Mouse (Mus musculus): ENCODE data around the gene Jun. TPM values are rescaled to one million over a fixed set of nuclear protein-coding genes. Genes with fewer than 3 reads are reported as not detected.

The Jun gene
- total and polyA plus RNA-seq, 3 experiments: not detected

- no peak overlapping the region for H3K27ac ChIP-seq (ENCODE audit: control insufficient read depth, low read depth, low read length)
- no peak overlapping the region for H3K4me3 ChIP-seq (ENCODE audit: control insufficient read depth in 1 of 2, insufficient read depth in 1 of 2, low read depth in 2 of 2, low read length in 2 of 2)
- no peaks in the 10 kb centered on the region for H3K36me3 ChIP-seq (ENCODE audit: control insufficient read depth in 1 of 2, insufficient read depth in 2 of 2, low read length in 2 of 2)
- H3K9me3 ChIP-seq (replicated peaks; ENCODE audit: insufficient read depth, low read length): no peaks in the 10 kb centered on the region
- H3K79me2 ChIP-seq (ENCODE audit: control insufficient read depth, insufficient read depth, low read length, poor library complexity): no peaks in the 10 kb centered on the region
- TF ChIP-seq MXI1 (IDR thresholded peaks at IDR 0.05; ENCODE audit: low read depth, low read length): no peak
- TF ChIP-seq BHLHE40 (IDR thresholded peaks at IDR 0.05; ENCODE audit: borderline replicate concordance, low read depth, low read length): no peak
- no peak for TF ChIP-seq GATA1 (IDR thresholded peaks at IDR 0.05; ENCODE audit: low read depth, low read length)
- no peak for TF ChIP-seq USF2 (IDR thresholded peaks at IDR 0.05; ENCODE audit: borderline replicate concordance in 1 of 2, insufficient read depth in 1 of 2, low read depth in 1 of 2, low read length in 2 of 2)
- TF ChIP-seq POLR2AphosphoS5 (IDR thresholded peaks at IDR 0.05; ENCODE audit: borderline replicate concordance, low read depth, low read length): no peak
- no peak for TF ChIP-seq EP300 (IDR thresholded peaks at IDR 0.05; ENCODE audit: low read depth in 1 of 2, low read length in 2 of 2)
- no peak for TF ChIP-seq TAL1 (IDR thresholded peaks at IDR 0.05; ENCODE audit: low read length)
- no peak for TF ChIP-seq HCFC1 (IDR thresholded peaks at IDR 0.05; ENCODE audit: low read depth, low read length)
- H3K27me3 ChIP-seq (ENCODE audit: control insufficient read depth in 1 of 2, insufficient read depth in 2 of 2, low read length in 2 of 2): no peaks in the 10 kb centered on the region
- no peak overlapping the region for H3K9ac ChIP-seq (ENCODE audit: control insufficient read depth, low read depth, low read length, poor library complexity, severe bottlenecking)
- H3K4me1 ChIP-seq (ENCODE audit: control insufficient read depth in 1 of 2, insufficient read depth in 2 of 2, low read length in 2 of 2): no peaks in the 10 kb centered on the region
- no peak for DNase-seq (ENCODE audit: low read depth, low spot score)
Observed at GRCm38 (mm10) chr4:95068045-95068948, 16.3 kb upstream of the Jun start.

DNA sequence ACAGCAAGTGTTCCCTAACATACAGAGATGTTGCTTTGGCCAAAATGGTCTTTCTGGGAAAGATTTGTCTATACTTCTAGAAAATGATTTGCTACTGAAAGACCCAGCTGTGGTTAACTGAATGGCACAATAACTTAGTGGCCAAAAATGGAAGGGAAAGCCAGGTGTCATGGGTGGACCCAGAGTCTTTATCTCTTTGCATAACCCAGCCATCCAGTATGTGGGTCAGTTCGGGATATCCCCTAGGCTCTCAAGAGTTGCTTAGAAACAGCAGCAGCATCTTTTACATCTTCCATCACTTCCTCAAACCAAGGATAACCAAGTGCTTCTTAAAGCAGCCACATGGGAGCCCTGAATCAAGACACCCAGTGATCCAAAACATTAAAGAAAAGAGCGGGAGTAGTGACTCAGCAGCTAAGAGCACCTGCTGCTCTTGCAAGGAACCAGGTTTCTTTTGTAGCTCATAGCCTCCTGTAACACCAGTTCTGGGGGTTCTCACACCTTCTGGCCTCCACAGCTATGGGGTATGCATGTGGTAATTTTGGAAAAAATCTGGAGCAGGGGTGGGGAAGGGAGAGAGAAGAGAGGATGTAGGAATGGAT, 11.7 kb upstream of the Jun start:
- no peak for DNase-seq (ENCODE audit: low read depth, low spot score)
- no peaks in the 10 kb centered on the region; a peak in 1 of 4 replicates for H3K27me3 ChIP-seq (ENCODE audit: control insufficient read depth in 1 of 2, insufficient read depth in 2 of 2, low read length in 2 of 2)
- H3K79me2 ChIP-seq (ENCODE audit: control insufficient read depth, insufficient read depth, low read length, poor library complexity): no peaks in the 10 kb centered on the region
- no peak overlapping the region for H3K9ac ChIP-seq (ENCODE audit: control insufficient read depth, low read depth, low read length, poor library complexity, severe bottlenecking)
- H3K27ac ChIP-seq (ENCODE audit: control insufficient read depth, low read depth, low read length): no peak overlapping the region
- H3K9me3 ChIP-seq (replicated peaks; ENCODE audit: insufficient read depth, low read length): no peaks in the 10 kb centered on the region
- no peaks in the 10 kb centered on the region for H3K36me3 ChIP-seq (ENCODE audit: control insufficient read depth in 1 of 2, insufficient read depth in 2 of 2, low read length in 2 of 2)
- TF ChIP-seq ZMIZ1 (IDR thresholded peaks at IDR 0.05; ENCODE audit: low read depth, low read length) (no peak), RAD21 (IDR thresholded peaks at IDR 0.05; ENCODE audit: low read depth, low read length) (no peak), NRF1 (IDR thresholded peaks at IDR 0.05; ENCODE audit: insufficient read depth, low read depth, low read length, poor library complexity, severe bottlenecking) (no peak), SMC3 (IDR thresholded peaks at IDR 0.05; ENCODE audit: low read depth, low read length) (no peak), POLR2AphosphoS5 (IDR thresholded peaks at IDR 0.05; ENCODE audit: borderline replicate concordance, low read depth, low read length) (no peak), MXI1 (IDR thresholded peaks at IDR 0.05; ENCODE audit: low read depth, low read length) (no peak), MAZ (IDR thresholded peaks at IDR 0.05; ENCODE audit: low read depth, low read length) (no peak), ETS1 (IDR thresholded peaks at IDR 0.05; ENCODE audit: low read depth, low read length) (no peak)
- H3K4me1 ChIP-seq (ENCODE audit: control insufficient read depth in 1 of 2, insufficient read depth in 2 of 2, low read length in 2 of 2): no peaks in the 10 kb centered on the region
- H3K4me3 ChIP-seq (ENCODE audit: control insufficient read depth in 1 of 2, insufficient read depth in 1 of 2, low read depth in 2 of 2, low read length in 2 of 2): no peak overlapping the region

Data from MEL (cell line).